Mouse (Mus musculus) megakaryocyte-erythroid progenitor cell, adult 5-6 weeks (primary cell): ENCODE measurements around the gene Glyr1. TPM values are rescaled to one million over a fixed set of nuclear protein-coding genes. Genes with fewer than 3 reads are reported as not detected.

Source experiments
- ATAC-seq: replicated peaks from 2 replicates; pipeline ENCODE4 v1.8.0; 2016; ENCODE audit warnings: mild to moderate bottlenecking, inconsistent platforms; ENCODE audit not compliant: severe bottlenecking, poor library complexity, low FRiP score, low TSS enrichment
- total RNA-seq, 2 experiments: library from RNA; stranded (forward) in 1 of 2; stranded (reverse) in 1 of 2; fragments of 200-1000, 215-1000 nt in 1 of 2; fragments of >200 nt in 1 of 2; fragmentation: Nextera tagmentation in 1 of 2; gene quantifications; 2 replicates each; pipeline ENCODE4 v1.2.3; 2014 to 2017

The Glyr1 gene
- total RNA-seq (2014; fragmentation: Nextera tagmentation) (68.7 and 80.2 TPM in 2 replicates), total RNA-seq (2017) (84.7 and 85.2 TPM in 2 replicates)

DNA sequence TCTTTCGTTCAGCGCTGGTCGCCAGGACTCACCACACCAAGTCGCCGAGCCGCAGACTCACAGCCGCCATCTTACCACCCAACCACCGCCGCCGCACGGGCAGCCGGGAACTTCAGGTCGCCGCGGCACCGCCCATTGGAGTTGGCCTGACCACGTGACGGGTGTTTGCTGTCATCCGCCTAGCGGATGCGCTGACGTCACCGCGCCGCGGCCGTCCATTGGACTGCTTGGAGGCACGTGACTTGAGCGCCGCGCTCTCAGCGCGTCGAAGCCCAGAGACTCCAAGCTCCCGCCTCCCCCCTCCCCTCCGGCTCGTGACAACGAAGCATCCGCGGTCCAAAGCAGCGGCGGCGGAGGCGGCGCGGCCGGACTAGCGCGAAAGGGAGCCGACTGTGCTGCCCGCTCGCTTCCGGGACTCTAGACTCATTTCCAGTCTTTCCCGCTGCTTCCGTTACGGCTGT lies at the start of gene Glyr1, which contains the start of gene Ubn1:
Glyr1 (minus strand) TSS at position 90 of the 461 bp plus-strand sequence.
Ubn1 (plus strand) TSS at position 284 of the 461 bp plus-strand sequence.
- ATAC-seq: peak; percentile 97

DNA sequence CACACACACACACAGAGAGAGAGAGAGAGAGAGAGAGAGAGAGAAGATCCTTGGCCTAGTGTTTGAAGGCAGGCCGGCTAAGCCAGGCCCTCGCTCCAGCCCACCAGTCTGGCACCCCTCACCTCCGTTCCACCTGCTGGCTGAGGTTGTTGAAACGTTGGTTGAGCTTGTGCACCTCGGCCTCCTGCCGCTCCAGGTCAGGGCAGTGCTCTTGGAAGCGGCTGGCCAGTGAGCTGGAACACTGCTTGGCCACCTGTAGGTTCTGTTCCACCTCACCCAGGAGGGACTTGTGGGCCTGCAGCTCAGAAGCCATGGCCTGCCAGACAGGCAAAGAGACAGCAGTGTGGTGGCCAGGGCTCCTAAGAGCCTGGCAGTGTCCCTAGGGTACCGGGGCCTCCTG lies 46.8 kb upstream of the Glyr1 start:
- ATAC-seq: no peak

DNA sequence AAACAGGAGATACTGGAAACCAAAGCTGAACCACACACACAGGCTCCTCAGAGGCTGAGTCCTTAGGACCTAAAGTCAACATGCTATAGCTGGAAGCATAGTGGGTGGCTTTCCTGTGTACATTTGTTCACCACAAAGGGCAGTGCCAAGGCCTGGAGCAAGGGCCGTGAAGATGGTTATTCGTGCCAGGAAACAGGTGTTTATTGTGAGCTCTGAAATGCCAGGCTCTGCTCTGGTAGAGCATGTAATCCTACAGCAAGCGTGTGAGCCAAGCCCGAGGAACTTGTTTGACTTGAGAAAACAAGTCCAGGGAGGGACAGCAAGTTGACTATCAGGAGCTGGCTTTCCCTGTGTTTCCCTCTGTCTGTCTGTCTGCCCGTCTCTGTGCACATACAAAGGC lies 43.6 kb upstream of the Glyr1 start:
- ATAC-seq: no peak

DNA sequence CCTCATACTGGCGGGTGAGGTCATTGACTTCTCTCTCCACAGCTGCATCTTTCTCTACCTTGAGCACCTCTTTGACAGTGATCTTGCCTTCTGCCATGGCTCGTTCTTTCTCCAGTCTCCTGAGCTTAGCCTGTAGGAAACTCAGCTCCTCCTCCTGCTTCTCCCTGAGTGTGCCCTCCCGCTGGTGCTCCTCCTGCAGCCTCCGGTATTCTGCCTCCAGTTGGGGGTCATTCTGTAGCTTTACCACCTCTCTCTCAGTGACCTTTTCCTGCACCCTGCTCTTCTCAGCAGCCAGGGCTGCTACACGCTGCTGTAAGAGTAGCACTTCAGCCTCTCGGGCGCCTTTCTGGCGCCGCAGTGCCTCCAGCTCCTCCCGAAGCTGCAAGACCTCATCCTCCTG lies 39.4 kb upstream of the Glyr1 start:
- ATAC-seq: no peak

DNA sequence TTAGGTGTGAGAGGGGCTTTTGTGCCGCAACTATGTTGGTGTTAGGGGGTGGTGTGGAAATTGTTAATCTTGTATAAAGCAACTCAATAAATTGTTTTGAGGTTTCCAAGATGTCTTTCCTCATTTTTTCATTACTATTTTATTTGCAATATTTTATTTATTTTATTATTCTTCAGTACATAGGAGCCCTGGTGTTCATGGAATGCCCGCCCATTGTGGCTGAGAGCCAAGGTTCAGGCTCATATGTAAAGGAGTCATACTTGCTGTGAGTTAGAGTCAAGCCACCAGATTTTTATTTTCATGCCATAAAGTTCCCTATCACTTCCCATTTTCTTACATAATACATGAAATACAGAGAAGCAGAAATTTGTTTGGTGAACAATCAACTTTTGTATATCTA lies 36.5 kb upstream of the Glyr1 start:
- no peak for ATAC-seq

DNA sequence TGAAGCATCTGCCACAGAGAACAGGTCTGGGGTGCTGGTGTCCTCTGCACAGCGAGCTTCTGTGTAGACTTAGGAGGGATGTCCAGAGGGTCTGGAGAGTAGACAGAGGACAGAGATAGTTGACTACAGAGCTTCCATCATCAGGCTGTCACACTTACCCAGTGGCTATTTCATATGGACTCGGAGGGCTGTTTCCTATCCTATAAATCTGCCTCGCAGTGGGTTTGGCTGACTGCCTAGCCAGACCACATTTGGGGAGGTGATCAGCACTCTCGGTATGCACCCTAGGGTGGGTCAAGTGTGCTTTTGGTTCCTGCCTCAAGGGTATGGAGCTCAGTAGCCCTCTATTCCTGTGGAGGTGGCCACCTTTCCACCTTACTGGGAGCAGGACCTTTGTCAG lies 35.5 kb upstream of the Glyr1 start:
- ATAC-seq: no peak

DNA sequence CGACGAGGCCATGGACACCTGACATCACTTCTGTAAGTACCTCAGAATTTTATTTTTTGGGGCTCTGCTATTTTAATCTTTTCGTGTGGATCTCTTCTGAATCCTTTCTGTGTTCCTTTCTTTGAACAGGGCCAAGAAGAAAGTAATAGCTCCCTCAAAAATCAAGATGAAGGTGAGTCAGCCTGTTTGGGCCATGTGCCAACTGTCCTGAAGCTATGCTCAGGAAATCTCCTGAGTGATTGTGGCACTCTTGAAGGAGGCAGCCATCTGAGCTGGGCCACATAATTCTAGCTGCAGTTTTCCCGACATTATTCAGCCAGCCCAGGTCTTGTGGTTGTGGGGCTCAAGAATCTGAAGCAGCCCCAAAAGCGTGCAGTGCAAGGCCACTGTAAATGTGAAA lies 24.7 kb upstream of the Glyr1 start:
- ATAC-seq: no peak

DNA sequence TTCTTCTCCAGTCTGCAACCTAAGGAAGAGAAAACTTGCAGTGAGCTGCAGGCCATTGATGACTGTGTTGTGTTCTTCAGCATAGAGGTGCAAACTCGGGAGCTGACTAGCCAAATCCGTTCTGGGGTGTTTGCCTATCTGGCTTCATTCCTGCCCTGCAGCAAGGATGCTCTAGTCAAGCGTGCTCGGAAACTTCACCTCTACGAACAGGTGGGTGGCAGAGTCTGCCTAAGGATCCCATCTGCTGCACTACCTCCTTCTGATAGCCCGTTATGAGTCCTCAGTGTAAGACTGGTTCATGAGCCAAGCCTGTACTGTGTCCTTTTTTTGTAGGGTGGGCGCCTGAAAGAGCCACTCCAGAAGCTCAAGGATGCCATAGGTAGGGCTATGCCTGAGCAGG lies 22.3 kb upstream of the Glyr1 start:
- ATAC-seq: no peak

- ATAC-seq: no peak
These were observed 20.7 kb upstream of the Glyr1 start for GRCm38 (mm10) chr16:5070321-5070720.

- ATAC-seq: no peak
These were observed 13.8 kb upstream of the Glyr1 start for GRCm38 (mm10) chr16:5063472-5063871.

DNA sequence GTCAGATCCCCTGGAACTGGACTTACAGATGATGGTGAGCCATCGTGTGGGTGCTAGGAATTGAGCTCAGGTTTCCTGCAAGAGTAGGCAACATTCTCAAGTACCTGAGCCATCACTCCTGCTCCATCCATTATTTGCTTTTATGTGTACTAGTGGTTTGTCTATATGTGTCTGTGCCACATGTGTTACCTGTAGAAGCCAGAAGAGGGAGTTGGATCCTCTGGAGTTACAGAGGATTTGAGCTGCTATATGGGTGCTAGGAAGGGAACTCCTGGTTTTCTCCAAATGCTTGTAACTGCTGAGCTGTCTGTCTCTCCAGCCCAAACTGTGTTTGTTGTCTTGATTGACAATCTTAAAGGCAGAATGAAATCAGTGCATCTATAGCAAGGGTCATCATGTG lies 8.5 kb upstream of the Glyr1 start:
- peak; percentile 79 for ATAC-seq

DNA sequence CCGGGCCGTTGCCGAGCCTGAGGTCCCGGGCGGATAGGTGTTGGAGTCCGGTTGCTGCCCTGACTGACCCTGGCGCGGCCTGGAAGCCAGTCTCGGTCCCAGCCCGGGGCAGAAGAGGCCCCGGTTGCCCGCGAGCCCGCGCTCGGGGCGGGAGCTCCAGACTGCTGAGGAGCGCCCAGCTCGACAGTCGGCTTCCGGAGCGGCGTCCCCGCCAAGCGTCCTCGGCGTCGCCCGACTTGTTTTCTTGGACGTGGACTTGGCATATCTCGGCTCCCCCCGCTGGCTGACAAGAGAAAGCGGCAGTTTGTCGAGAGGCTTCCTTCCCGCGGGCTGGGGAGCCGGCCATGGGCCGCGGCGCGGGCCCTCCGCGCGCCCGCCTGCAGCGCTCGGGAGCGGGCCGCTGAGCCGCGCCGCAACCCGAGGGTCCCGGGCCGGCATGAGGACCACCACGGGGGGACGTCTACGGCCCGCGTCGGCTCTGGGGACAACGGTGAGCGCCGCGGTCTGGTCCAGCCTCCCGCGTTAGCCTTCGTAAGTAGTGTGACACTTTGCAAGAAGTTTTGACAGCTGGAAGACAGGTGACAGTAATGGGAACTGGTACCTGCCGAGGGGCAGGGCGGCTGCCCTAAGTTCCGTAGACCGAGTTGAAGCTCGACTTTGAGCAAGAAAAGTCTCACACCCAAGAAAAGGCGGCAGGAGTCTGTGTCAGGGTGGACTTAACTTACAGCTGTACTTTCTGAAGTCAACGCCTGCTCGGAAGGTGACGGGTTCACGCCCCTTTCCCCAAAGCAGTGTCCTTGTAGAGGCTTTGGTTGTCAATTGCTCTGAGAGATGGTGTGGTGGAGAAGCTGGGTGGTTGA lies 818 bp upstream of the Glyr1 start:
- ATAC-seq: peak; percentile 45; the same call in 1 of the 2 replicates

- ATAC-seq: peak; percentile 59
These were observed 385 bp downstream of the Glyr1 start for GRCm38 (mm10) chr16:5049182-5049773.

DNA sequence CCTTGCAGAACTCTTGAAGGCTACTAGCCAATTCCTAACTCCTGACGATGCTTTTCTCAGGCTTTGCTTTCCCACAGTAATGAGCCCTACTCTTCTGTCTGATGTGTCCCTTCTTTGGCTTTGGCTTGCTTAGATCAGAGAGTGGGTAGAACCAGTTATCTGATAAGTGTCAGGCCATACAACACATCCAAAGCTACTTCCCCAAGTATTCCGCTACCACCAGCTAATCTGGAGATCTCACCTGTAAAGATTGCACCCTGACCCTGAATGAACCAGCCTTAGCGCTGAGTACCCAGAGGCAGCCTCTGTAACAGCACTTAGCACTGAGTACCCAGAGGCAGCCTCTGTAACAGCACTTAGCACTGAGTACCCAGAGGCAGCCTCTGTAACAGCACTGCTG lies 4.3 kb downstream of the Glyr1 start:
- no peak for ATAC-seq

DNA sequence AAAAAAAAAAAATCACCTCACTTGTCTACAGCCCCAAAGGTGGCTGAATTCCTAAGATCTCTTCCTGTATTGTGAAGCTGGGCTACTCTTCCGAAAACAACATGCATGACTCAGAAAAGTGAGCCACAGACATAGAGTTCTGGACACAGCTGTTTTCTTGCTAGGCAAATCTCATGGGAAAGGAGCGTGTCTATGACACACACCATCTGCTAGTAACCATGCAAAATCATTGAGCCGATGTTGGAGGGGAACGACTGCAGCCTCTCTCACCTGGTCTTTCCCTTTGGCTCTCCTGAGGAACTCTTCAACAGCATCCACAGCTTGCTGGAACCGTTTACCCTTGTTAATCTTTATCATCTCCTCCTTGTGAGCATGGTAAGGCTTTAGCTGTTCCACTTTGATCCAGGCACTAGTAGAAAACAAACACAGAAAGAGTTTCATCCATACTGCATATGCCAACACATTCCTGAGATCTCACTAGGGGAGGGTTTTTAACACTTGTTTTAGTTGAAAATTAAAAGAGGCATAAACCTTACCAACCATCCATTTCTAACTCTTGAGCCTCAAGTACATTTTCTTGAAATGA lies 12.9 kb downstream of the Glyr1 start:
- ATAC-seq: no peak

- no peak for ATAC-seq
These were observed 14.1 kb downstream of the Glyr1 start for GRCm38 (mm10) chr16:5035591-5035990.

- ATAC-seq: 0 out of 2 replicates have a peak, but pooled peaks have one; percentile 37
These were observed 19.8 kb downstream of the Glyr1 start for GRCm38 (mm10) chr16:5029847-5030246.

GRCm38 (mm10) chr16:5024021-5024420 lies 25.6 kb downstream of the Glyr1 start:
- ATAC-seq: no peak

GRCm38 (mm10) chr16:5014578-5014977 lies 35.1 kb downstream of the Glyr1 start:
- no peak for ATAC-seq

- ATAC-seq: peak; percentile 89
These were observed 36.4 kb downstream of the Glyr1 start, which contains the start of gene Rogdi for GRCm38 (mm10) chr16:5013054-5013838. Gene Rogdi (minus strand): TSS chr16:5013553.
